Mouse (Mus musculus) MEL (cell line): ENCODE data around the gene Apba2. TPM values are rescaled to one million over a fixed set of nuclear protein-coding genes. Genes with fewer than 3 reads are reported as not detected.
A peak's percentile ranks its signal among the peaks of the same experiment; 100 is the strongest.

Experiments
- DNase-seq: peaks from one replicate; pipeline ENCODE4 v3.0.0; 2011; ENCODE audit warnings: low read depth, low spot score
- H3K27ac ChIP-seq: 2 replicates; pipeline ENCODE4 v1.5.1; 2012; ENCODE audit warnings: low read depth, mild to moderate bottlenecking, control low read depth, low read length, moderate library complexity; ENCODE audit not compliant: control insufficient read depth
- H3K27me3 ChIP-seq, 2 experiments: fragments of 150-350 bp in 1 of 2; sonication (generic) in 1 of 2; 2 replicates each; pipeline ENCODE4 v1.6.1; 2012; ENCODE audit warnings: low read length in 2 of 2, mild to moderate bottlenecking in 2 of 2, improper control_type of control experiment in 1 of 2, moderate library complexity in 1 of 2; ENCODE audit not compliant: insufficient read depth in 2 of 2, control insufficient read depth in 1 of 2
- H3K36me3 ChIP-seq, 2 experiments: 2 replicates each; pipeline ENCODE4 v1.6.1; 2012 to 2014; ENCODE audit warnings: low read length in 2 of 2, improper control_type of control experiment in 1 of 2, inconsistent platforms in 1 of 2, mild to moderate bottlenecking in 1 of 2; ENCODE audit not compliant: insufficient read depth in 2 of 2, control insufficient read depth in 1 of 2
- H3K4me1 ChIP-seq, 2 experiments: fragments of 150-350 bp in 1 of 2; sonication (generic) in 1 of 2; 2 replicates each; pipeline ENCODE4 v1.6.1; 2012; ENCODE audit warnings: low read length in 2 of 2, improper control_type of control experiment in 1 of 2, mild to moderate bottlenecking in 1 of 2; ENCODE audit not compliant: insufficient read depth in 2 of 2, control insufficient read depth in 1 of 2
- H3K4me3 ChIP-seq, 2 experiments: fragments of 150-350 bp in 1 of 2; sonication (generic) in 1 of 2; 2 replicates each; pipeline ENCODE4 v1.5.1; 2012; ENCODE audit warnings: low read depth in 2 of 2, low read length in 2 of 2, mild to moderate bottlenecking in 2 of 2, moderate library complexity in 2 of 2, control low read depth in 1 of 2, improper control_type of control experiment in 1 of 2; ENCODE audit not compliant: control insufficient read depth in 1 of 2, insufficient read depth in 1 of 2
- H3K79me2 ChIP-seq: 2 replicates; pipeline ENCODE4 v1.6.1; 2012; ENCODE audit warnings: mild to moderate bottlenecking, low read length, moderate library complexity; ENCODE audit not compliant: control insufficient read depth, poor library complexity, insufficient read depth
- H3K9ac ChIP-seq: 2 replicates; pipeline ENCODE4 v1.6.1; 2012; ENCODE audit warnings: low read depth, mild to moderate bottlenecking, control low read depth, low read length, moderate library complexity; ENCODE audit not compliant: control insufficient read depth, poor library complexity, severe bottlenecking
- H3K9me3 ChIP-seq: fragments of 150-350 bp; sonication (generic); replicated peaks from 2 replicates; pipeline ENCODE4 v1.6.1; 2012; ENCODE audit warnings: mild to moderate bottlenecking, low read length, improper control_type of control experiment, moderate library complexity; ENCODE audit not compliant: insufficient read depth
- CHD1 ChIP-seq: IDR thresholded peaks from 2 replicates; pipeline ENCODE4 v1.6.1; 2012; ENCODE audit warnings: low read depth, mild to moderate bottlenecking, inconsistent platforms, low read length, improper control_type of control experiment
- CTCF ChIP-seq, 3 experiments: IDR thresholded peaks in 2 of 3; conservative IDR thresholded peaks in 1 of 3; 2 replicates each; pipeline ENCODE4 v1.5.1; 2011 to 2012; ENCODE audit warnings: low read length in 3 of 3, low read depth in 2 of 3, mild to moderate bottlenecking in 2 of 3, improper control_type of control experiment in 1 of 3, inconsistent platforms in 1 of 3, mixed read lengths in 1 of 3, moderate library complexity in 1 of 3; ENCODE audit not compliant: control insufficient read depth in 1 of 3, insufficient read depth in 1 of 3, poor library complexity in 1 of 3, severe bottlenecking in 1 of 3
- E2F4 ChIP-seq: IDR thresholded peaks from 2 replicates; pipeline ENCODE4 v1.6.1; 2011; ENCODE audit warnings: low read depth, low read length, improper control_type of control experiment, borderline replicate concordance
- EP300 ChIP-seq, 2 experiments: IDR thresholded peaks; 2 replicates each; pipeline ENCODE4 v1.6.1; 2011; ENCODE audit warnings: improper control_type of control experiment in 2 of 2, low read length in 2 of 2, low read depth in 1 of 2, mild to moderate bottlenecking in 1 of 2
- MAFK ChIP-seq: IDR thresholded peaks from 2 replicates; pipeline ENCODE4 v1.6.1; 2011; ENCODE audit warnings: low read depth, mild to moderate bottlenecking, low read length, improper control_type of control experiment, borderline replicate concordance
- MXI1 ChIP-seq: IDR thresholded peaks from 2 replicates; pipeline ENCODE4 v1.6.1; 2011; ENCODE audit warnings: mild to moderate bottlenecking, low read depth, low read length, improper control_type of control experiment
- MYC ChIP-seq: IDR thresholded peaks from 2 replicates; pipeline ENCODE4 v1.6.1; 2011; ENCODE audit warnings: low read depth, mild to moderate bottlenecking, low read length, improper control_type of control experiment, moderate library complexity
- NELFE ChIP-seq: IDR thresholded peaks from 2 replicates; pipeline ENCODE4 v1.6.1; 2011; ENCODE audit warnings: low read depth, low read length, improper control_type of control experiment
- POLR2AphosphoS5 ChIP-seq: IDR thresholded peaks from 2 replicates; pipeline ENCODE4 v1.6.1; 2012; ENCODE audit warnings: low read depth, borderline replicate concordance, mild to moderate bottlenecking, inconsistent platforms, low read length, moderate library complexity, mixed read lengths
- RAD21 ChIP-seq: IDR thresholded peaks from 2 replicates; pipeline ENCODE4 v1.6.1; 2011; ENCODE audit warnings: mild to moderate bottlenecking, low read depth, low read length, improper control_type of control experiment
- SMC3 ChIP-seq: IDR thresholded peaks from 2 replicates; pipeline ENCODE4 v1.6.1; 2011; ENCODE audit warnings: low read depth, low read length, improper control_type of control experiment
- TCF12 ChIP-seq: IDR thresholded peaks from 2 replicates; pipeline ENCODE4 v1.6.1; 2014; ENCODE audit warnings: low read depth, mild to moderate bottlenecking, inconsistent platforms, low read length, improper control_type of control experiment, moderate library complexity
- UBTF ChIP-seq: IDR thresholded peaks from 2 replicates; pipeline ENCODE4 v1.6.1; 2012; ENCODE audit warnings: low read depth, mild to moderate bottlenecking, inconsistent platforms, low read length, improper control_type of control experiment, moderate library complexity, borderline replicate concordance; ENCODE audit not compliant: insufficient read depth
- USF1 ChIP-seq: IDR thresholded peaks from 2 replicates; pipeline ENCODE4 v1.6.1; 2014; ENCODE audit warnings: low read depth, mild to moderate bottlenecking, inconsistent platforms, low read length, improper control_type of control experiment, moderate library complexity
- ZMIZ1 ChIP-seq: IDR thresholded peaks from 2 replicates; pipeline ENCODE4 v1.6.1; 2012; ENCODE audit warnings: low read depth, mild to moderate bottlenecking, inconsistent platforms, low read length, improper control_type of control experiment, moderate library complexity
- polyA plus RNA-seq, 2 experiments: library from polyadenylated mRNA; stranded (reverse) in 1 of 2; unstranded in 1 of 2; fragments of >175 nt in 1 of 2; fragments of >200 nt in 1 of 2; gene quantifications; 2 replicates each; pipeline versions ENCODE4 v1.2.1 to v1.2.4; 2012; ENCODE audit warnings: low replicate concordance in 2 of 2, low read depth in 1 of 2; ENCODE audit not compliant: insufficient read length in 2 of 2, insufficient read depth in 1 of 2, missing spikeins in 1 of 2
- total RNA-seq: library from RNA; depleted of rRNA; stranded (reverse); fragments of 300-350 nt; gene quantifications from 2 replicates; pipeline ENCODE4 v1.2.3, GENCODE M21; 2012

Apba2 gene
- total and polyA plus RNA-seq, 3 experiments = not detected

- no peak overlapping the region for H3K9ac ChIP-seq
- DNase-seq = no peak
- no peak overlapping the region for H3K4me3 ChIP-seq
- no peaks in the 10 kb centered on the region for H3K36me3 ChIP-seq
- H3K4me1 ChIP-seq = no peaks in the 10 kb centered on the region
- H3K27me3 ChIP-seq = no peaks in the 10 kb centered on the region
- H3K79me2 ChIP-seq = no peaks in the 10 kb centered on the region
- no peak overlapping the region for H3K27ac ChIP-seq
- TF ChIP-seq EP300 (IDR thresholded peaks at IDR 0.05; ENCODE audit: low read depth in 1 of 2, low read length in 2 of 2) (no peak), USF1 (no peak), MXI1 (no peak), CHD1 (no peak), POLR2AphosphoS5 (no peak), E2F4 (no peak)
- no peaks in the 10 kb centered on the region for H3K9me3 ChIP-seq
These were observed 43.7 kb upstream of the Apba2 start for GRCm38 (mm10) chr7:64457811-64458210.

GRCm38 (mm10) chr7:64497438-64497837 is 4.1 kb upstream of the Apba2 start:
- H3K27me3 ChIP-seq = no peaks in the 10 kb centered on the region
- H3K36me3 ChIP-seq = no peaks in the 10 kb centered on the region
- peak; percentile 33 for DNase-seq
- H3K27ac ChIP-seq = no peak overlapping the region
- no peaks in the 10 kb centered on the region for H3K9me3 ChIP-seq
- TF ChIP-seq SMC3 (no peak), RAD21 (peak; percentile 3; the same call in 1 of the 2 replicates), CTCF (IDR thresholded peaks at IDR 0.05 in 2 of 3, conservative IDR thresholded peaks at IDR 0.05 in 1 of 3; ENCODE audit: control insufficient read depth in 1 of 3, insufficient read depth in 1 of 3, low read depth in 2 of 3, low read length in 3 of 3, poor library complexity in 1 of 3, severe bottlenecking in 1 of 3) (peak; percentile 37 to 68 (median 40))
- TF ChIP-seq, all 39 proteins: peak for 2
- no peak overlapping the region for H3K4me3 ChIP-seq
- H3K9ac ChIP-seq = no peak overlapping the region
- no peaks in the 10 kb centered on the region for H3K4me1 ChIP-seq
- no peaks in the 10 kb centered on the region for H3K79me2 ChIP-seq

- Histone ChIP-seq H3K9ac (no peak overlapping the region), H3K9me3 (no peaks in the 10 kb centered on the region), H3K27me3 (no peaks in the 10 kb centered on the region), H3K36me3 (no peaks in the 10 kb centered on the region), H3K79me2 (no peaks in the 10 kb centered on the region), H3K27ac (no peak overlapping the region), H3K4me1 (no peaks in the 10 kb centered on the region), H3K4me3 (no peak overlapping the region)
- TF ChIP-seq USF1 (no peak), UBTF (no peak), RAD21 (no peak), TCF12 (no peak), MAFK (no peak), ZMIZ1 (no peak), MYC (no peak), CHD1 (no peak), NELFE (no peak)
- DNase-seq = no peak
These were observed 1.0 kb downstream of the Apba2 start for GRCm38 (mm10) chr7:64502271-64503180.
